Mouse (Mus musculus) embryonic facial prominence, embryonic 11.5 days (tissue): Measurements from ENCODE around the gene Cfap36. TPM values are rescaled to one million over a fixed set of nuclear protein-coding genes. Genes with fewer than 3 reads are reported as not detected.

ENCODE experiments used
- polyA plus RNA-seq: library from polyadenylated mRNA; unstranded; fragments of >200 nt; fragmentation: Nextera tagmentation; extraction: Ambion mirVana; gene quantifications from 2 replicates; pipeline ENCODE4 v1.2.1, GENCODE M21; 2014

Gene Cfap36
- polyA plus RNA-seq, 1 experiment from 2014 or later: 67.0 TPM

Other genes starting within 250 kb of the Cfap36 start
- 52.4 and 62.7 TPM in 2 replicates for gene Pnpt1, start 116.7 kb downstream of the Cfap36 start, polyA plus RNA-seq
- 103 and 111 TPM in 2 replicates for gene Ppp4r3b, start 74.5 kb downstream of the Cfap36 start, polyA plus RNA-seq
- 41.1 and 46.6 TPM in 2 replicates for gene Ccdc88a, start 126.2 kb upstream of the Cfap36 start, polyA plus RNA-seq